Mouse (Mus musculus) brain, embryonic 14.5 days (tissue): ENCODE results near the gene Trim7.

Experiments used
- CTCF ChIP-seq: fragments of 200-500 bp; IDR thresholded peaks from 2 replicates; pipeline ENCODE4 v1.5.1; 2012; ENCODE audit warnings: inconsistent platforms, mild to moderate bottlenecking, moderate library complexity, borderline replicate concordance; ENCODE audit not compliant: insufficient read depth, insufficient read length; ENCODE audit errors: extremely low read depth
- POLR2A ChIP-seq: fragments of 200-500 bp; IDR thresholded peaks from 2 replicates; pipeline ENCODE4 v1.6.1; 2012; ENCODE audit warnings: mild to moderate bottlenecking, inconsistent platforms, borderline replicate concordance; ENCODE audit not compliant: poor library complexity, insufficient read depth, insufficient read length, severe bottlenecking; ENCODE audit errors: extremely low read depth

GRCm38 (mm10) chr11:48813782-48814181 lies 12.2 kb upstream of the Trim7 start:
- TF ChIP-seq CTCF, result no peak
- TF ChIP-seq POLR2A, result no peak
